Mouse (Mus musculus) C2C12 (cell line): Measurements from ENCODE around the gene Rhbdl1.

Source experiments
- CEBPB ChIP-seq: IDR thresholded peaks from one replicate; pipeline ENCODE4 v1.6.1; 2011; ENCODE audit warnings: low read depth, mild to moderate bottlenecking, control low read depth, moderate library complexity
- CTCF ChIP-seq: IDR thresholded peaks from one replicate; pipeline ENCODE4 v1.5.1; 2011; ENCODE audit not compliant: control insufficient read depth, insufficient read depth, insufficient read length
- FOSL1 ChIP-seq: IDR thresholded peaks from one replicate; pipeline ENCODE4 v1.8.0; 2011; ENCODE audit warnings: mild to moderate bottlenecking, low read length; ENCODE audit not compliant: poor library complexity, insufficient read depth, severe bottlenecking
- MAX ChIP-seq: IDR thresholded peaks from one replicate; pipeline ENCODE4 v1.6.1; 2011; ENCODE audit warnings: mild to moderate bottlenecking, control low read depth
- MYOD1 ChIP-seq: IDR thresholded peaks from one replicate; pipeline ENCODE4 v1.6.1; 2011; ENCODE audit warnings: low read depth; ENCODE audit not compliant: control insufficient read depth, insufficient read length
- MYOG ChIP-seq: IDR thresholded peaks from one replicate; pipeline ENCODE4 v1.6.1; 2011; ENCODE audit not compliant: control insufficient read depth, insufficient read length; ENCODE audit errors: extremely low read depth
- USF1 ChIP-seq: IDR thresholded peaks from one replicate; pipeline ENCODE4 v1.6.1; 2011; ENCODE audit warnings: low read depth, mild to moderate bottlenecking, control low read depth, moderate library complexity

GRCm38 (mm10) chr17:25877741-25878610 lies 40.9 kb upstream of the Rhbdl1 start:
- TF ChIP-seq USF1 (no peak), CTCF (no peak), MAX (no peak), FOSL1 (no peak), CEBPB (no peak), MYOG (no peak), MYOD1 (no peak)
